Mouse (Mus musculus): Measurements from ENCODE around the gene Apoh. TPM values are rescaled to one million over a fixed set of nuclear protein-coding genes. Genes with fewer than 3 reads are reported as not detected.

Gene Apoh
- total RNA-seq, 2 experiments from 2014 or later: not detected

- DNase-seq: peak; percentile 73 to 81
- intact Hi-C loops (cut with DNase I): loop anchor here (1.0 to 2.0 kb wide), 4 partner anchors 249 to 514 kb away; no protein-coding TSS in a partner anchor
Measured at GRCm38 (mm10) chr11:108377680-108378362, 34.7 kb downstream of the Apoh start.

- no peak for DNase-seq
- intact Hi-C loops (cut with DNase I): loop anchor here (1.0 to 2.0 kb wide), 4 partner anchors 250 to 514 kb away; no protein-coding TSS in a partner anchor
Measured at GRCm38 (mm10) chr11:108378363-108378751, 35.2 kb downstream of the Apoh start.

GRCm38 (mm10) chr11:108382664-108383063, 39.5 kb downstream of the Apoh start:
- intact Hi-C loops (cut with DNase I): no loop called here
- DNase-seq: no peak

- DNase-seq: no peak
- intact Hi-C loops (cut with DNase I): no loop called here
Measured at GRCm38 (mm10) chr11:108384920-108385665, 41.9 kb downstream of the Apoh start.

- DNase-seq: no peak
- intact Hi-C loops (cut with DNase I): no loop called here
Measured at GRCm38 (mm10) chr11:108385666-108386024, 42.5 kb downstream of the Apoh start.

GRCm38 (mm10) chr11:108395061-108395460, 51.9 kb downstream of the Apoh start:
- intact Hi-C loops (cut with DNase I): no loop called here
- DNase-seq: no peak

- no peak for DNase-seq
- intact Hi-C loops (cut with DNase I): no loop called here
Measured at GRCm38 (mm10) chr11:108396076-108396829, 53.1 kb downstream of the Apoh start.

GRCm38 (mm10) chr11:108409876-108410644, 66.9 kb downstream of the Apoh start:
- intact Hi-C loops (cut with DNase I): no loop called here
- no peak for DNase-seq

GRCm38 (mm10) chr11:108416360-108416759, 73.2 kb downstream of the Apoh start:
- intact Hi-C loops (cut with DNase I): no loop called here
- DNase-seq: no peak

- no peak for DNase-seq
- intact Hi-C loops (cut with DNase I): no loop called here
Measured at GRCm38 (mm10) chr11:108418540-108418939, 75.4 kb downstream of the Apoh start.

GRCm38 (mm10) chr11:108419242-108419641, 76.1 kb downstream of the Apoh start:
- intact Hi-C loops (cut with DNase I): no loop called here
- DNase-seq: no peak

- intact Hi-C loops (cut with DNase I): no loop called here
- DNase-seq: no peak
Measured at GRCm38 (mm10) chr11:108420751-108421150, 77.6 kb downstream of the Apoh start.

GRCm38 (mm10) chr11:108423221-108423620, 80.1 kb downstream of the Apoh start:
- no peak for DNase-seq
- intact Hi-C loops (cut with DNase I): no loop called here

GRCm38 (mm10) chr11:108424111-108424510, 81.0 kb downstream of the Apoh start:
- intact Hi-C loops (cut with DNase I): no loop called here
- no peak for DNase-seq

- peak; percentile 95 for DNase-seq
- intact Hi-C loops (cut with DNase I): no loop called here
Measured at GRCm38 (mm10) chr11:108424889-108425591, 81.9 kb downstream of the Apoh start, which contains the start of gene Cep112. Gene Cep112, plus strand, starts transcription at chr11:108425192.

GRCm38 (mm10) chr11:108425592-108425921, 82.4 kb downstream of the Apoh start:
- intact Hi-C loops (cut with DNase I): no loop called here

GRCm38 (mm10) chr11:108426086-108426485, 82.9 kb downstream of the Apoh start:
- intact Hi-C loops (cut with DNase I): no loop called here

More at GRCm38 (mm10) chr11:108425592-108425921, 82.4 kb downstream of the Apoh start:
- DNase-seq: no peak

GRCm38 (mm10) chr11:108427191-108427590, 84.0 kb downstream of the Apoh start:
- no peak for DNase-seq
- intact Hi-C loops (cut with DNase I): no loop called here

More at GRCm38 (mm10) chr11:108426086-108426485, 82.9 kb downstream of the Apoh start:
- DNase-seq: no peak

GRCm38 (mm10) chr11:108429076-108429475, 85.9 kb downstream of the Apoh start:
- intact Hi-C loops (cut with DNase I): no loop called here

More at GRCm38 (mm10) chr11:108429076-108429475, 85.9 kb downstream of the Apoh start:
- no peak for DNase-seq

Measured in heart, postnatal 36 days (tissue).